Mouse (Mus musculus): ENCODE measurements around the gene Spz1. TPM values are rescaled to one million over a fixed set of nuclear protein-coding genes. Genes with fewer than 3 reads are reported as not detected.

The Spz1 gene
- polyA plus RNA-seq, 1 experiment, result not detected

DNA sequence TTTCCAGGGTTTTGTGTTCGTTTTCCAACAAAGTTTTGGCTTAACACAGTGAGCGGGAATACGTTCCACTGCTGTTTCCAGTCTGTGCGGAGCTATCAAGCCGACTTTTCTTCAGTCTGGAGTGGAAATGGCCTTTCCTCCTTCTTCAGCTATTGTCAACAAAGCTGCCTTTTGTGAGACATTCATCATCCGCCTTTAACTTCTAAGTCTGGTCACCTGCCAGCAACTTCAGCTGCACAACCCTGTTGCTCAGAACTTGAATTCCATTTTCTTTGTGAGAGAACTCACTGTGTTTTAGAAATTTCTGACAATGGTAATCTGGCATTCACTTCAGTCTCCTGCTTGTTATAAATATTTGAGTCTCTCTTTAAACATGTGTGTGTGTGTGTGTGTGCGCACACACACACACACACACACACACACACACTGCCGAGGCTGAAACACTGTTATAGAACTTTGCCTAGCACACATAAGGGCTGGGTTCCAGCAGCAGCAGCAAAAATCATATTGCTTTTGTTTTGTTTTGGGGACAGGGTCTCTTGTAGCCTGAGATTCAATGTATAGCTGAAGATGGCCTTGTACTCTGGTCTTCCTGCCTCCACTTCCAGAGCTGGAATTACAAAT is 8.2 kb upstream of the Spz1 start:
- TF ChIP-seq POLR2A (IDR thresholded peaks at IDR 0.05; ENCODE audit: insufficient read depth, low read depth, low read length) (no peak), CTCF (IDR thresholded peaks at IDR 0.05; ENCODE audit: insufficient read depth, low read depth, low read length) (no peak)
- no peak overlapping the region for H3K27ac ChIP-seq (ENCODE audit: insufficient read depth, low read depth, low read length)
- 58% methylated on average over 8 of the region's 8 CpGs for WGBS
- 0 out of 2 replicates have a peak, but pooled peaks cover under 1% of the 10 kb centered on the region for H3K4me1 ChIP-seq (ENCODE audit: control insufficient read depth, insufficient read depth, low read length)
- H3K4me3 ChIP-seq (ENCODE audit: insufficient read depth, low read depth, low read length), result no peak overlapping the region

DNA sequence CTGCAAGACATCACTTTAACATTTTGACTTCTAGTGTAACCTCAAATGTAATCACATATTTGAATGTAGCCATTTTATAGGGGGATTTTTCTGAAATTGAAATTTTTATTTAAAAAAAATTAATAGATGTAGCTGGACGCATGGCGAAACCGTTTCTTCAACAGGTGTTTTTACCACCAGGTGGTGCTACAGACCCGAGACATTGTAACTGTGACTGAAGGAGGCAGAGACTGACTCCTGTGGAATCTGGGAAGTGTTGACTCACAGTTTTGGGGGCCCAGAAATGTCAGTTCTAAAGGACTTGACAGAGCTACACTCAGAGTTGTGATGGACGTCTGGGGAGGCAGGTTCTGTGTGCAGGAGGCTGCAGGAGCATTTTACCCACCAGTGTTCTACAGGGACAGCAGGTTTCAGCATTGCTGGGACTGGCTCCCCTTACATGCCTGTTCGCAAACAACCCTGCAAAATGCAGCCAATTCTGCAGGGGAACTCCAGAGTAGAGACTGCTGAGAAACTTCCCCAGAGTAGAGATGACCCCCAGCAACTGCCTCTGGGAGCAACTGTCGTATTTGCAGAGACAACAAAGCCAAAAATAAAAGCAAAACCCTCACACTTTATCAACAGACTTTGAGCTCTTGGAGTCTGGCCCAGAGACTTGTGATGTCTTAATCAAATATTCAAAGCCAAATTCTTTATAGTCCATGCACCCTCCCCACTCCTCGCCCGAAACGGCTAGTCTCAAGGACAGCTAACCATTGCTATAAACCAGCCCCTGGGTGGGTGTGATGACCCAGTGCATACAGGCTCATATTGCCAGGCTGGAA is 4.5 kb upstream of the Spz1 start:
- Histone ChIP-seq H3K4me3 (ENCODE audit: insufficient read depth, low read depth, low read length) (no peak overlapping the region), H3K27ac (ENCODE audit: insufficient read depth, low read depth, low read length) (no peak overlapping the region), H3K4me1 (ENCODE audit: control insufficient read depth, insufficient read depth, low read length) (no peaks in the 10 kb centered on the region)
- 45% methylated on average over 10 of the region's 10 CpGs for WGBS
- no peak for TF ChIP-seq POLR2A (IDR thresholded peaks at IDR 0.05; ENCODE audit: insufficient read depth, low read depth, low read length)
- no peak for TF ChIP-seq CTCF (IDR thresholded peaks at IDR 0.05; ENCODE audit: insufficient read depth, low read depth, low read length)

GRCm38 (mm10) chr13:92578210-92578609 is 2.2 kb upstream of the Spz1 start:
- 89% methylated on average over 4 of the region's 4 CpGs for WGBS
- TF ChIP-seq CTCF (IDR thresholded peaks at IDR 0.05; ENCODE audit: insufficient read depth, low read depth, low read length) (no peak), POLR2A (IDR thresholded peaks at IDR 0.05; ENCODE audit: insufficient read depth, low read depth, low read length) (no peak)
- H3K27ac ChIP-seq (ENCODE audit: insufficient read depth, low read depth, low read length), result no peak overlapping the region
- no peak overlapping the region for H3K4me3 ChIP-seq (ENCODE audit: insufficient read depth, low read depth, low read length)
- H3K4me1 ChIP-seq (ENCODE audit: control insufficient read depth, insufficient read depth, low read length), result no peaks in the 10 kb centered on the region

DNA sequence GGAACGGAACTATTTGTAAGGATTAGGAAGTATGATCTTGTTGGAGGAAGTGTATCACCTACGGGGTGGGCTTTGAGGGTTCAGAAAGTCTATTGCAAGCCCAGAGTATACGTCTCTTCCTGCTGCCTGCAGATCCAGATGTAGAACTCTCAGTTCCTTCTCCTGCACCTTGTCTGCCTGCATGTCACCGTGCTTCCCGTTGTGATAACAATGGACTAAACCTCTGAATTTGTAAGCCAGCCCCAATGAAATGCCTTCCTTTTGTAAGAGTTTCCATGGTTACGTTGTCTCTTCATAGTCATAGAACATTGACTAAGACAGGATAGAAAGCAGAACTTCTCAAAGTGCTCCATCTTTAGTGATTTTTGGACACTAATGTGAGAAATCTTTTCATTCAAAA is 716 bp upstream of the Spz1 start:
- H3K4me3 ChIP-seq (ENCODE audit: insufficient read depth, low read depth, low read length), result no peak overlapping the region
- TF ChIP-seq CTCF (IDR thresholded peaks at IDR 0.05; ENCODE audit: insufficient read depth, low read depth, low read length) (no peak), POLR2A (IDR thresholded peaks at IDR 0.05; ENCODE audit: insufficient read depth, low read depth, low read length) (no peak)
- H3K27ac ChIP-seq (ENCODE audit: insufficient read depth, low read depth, low read length), result no peak overlapping the region
- 54% methylated on average over 6 of the region's 6 CpGs for WGBS
- no peaks in the 10 kb centered on the region for H3K4me1 ChIP-seq (ENCODE audit: control insufficient read depth, insufficient read depth, low read length)

DNA sequence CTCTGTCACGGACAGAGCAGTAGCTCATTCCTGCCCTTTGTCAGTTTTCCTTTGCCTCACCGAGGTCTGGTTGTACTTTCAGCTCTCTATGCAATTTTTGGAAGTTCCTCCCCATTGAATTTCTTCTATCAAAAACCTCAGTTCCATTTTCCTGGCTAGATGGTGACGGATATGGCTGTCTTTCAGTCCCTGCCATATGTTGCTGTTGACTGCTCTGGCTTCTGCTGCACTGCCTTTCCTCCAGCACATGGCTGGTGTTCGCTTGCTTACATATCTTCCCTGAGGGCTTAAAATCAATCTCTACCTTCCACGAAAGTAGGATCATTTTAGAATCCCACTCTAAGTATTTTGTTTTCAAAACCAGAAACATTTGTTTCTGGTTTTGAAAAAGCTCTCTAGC is 16.5 kb downstream of the Spz1 start:
- TF ChIP-seq POLR2A (IDR thresholded peaks at IDR 0.05; ENCODE audit: insufficient read depth, low read depth, low read length) (no peak), CTCF (IDR thresholded peaks at IDR 0.05; ENCODE audit: insufficient read depth, low read depth, low read length) (no peak)
- Histone ChIP-seq H3K4me1 (ENCODE audit: control insufficient read depth, insufficient read depth, low read length) (no peaks in the 10 kb centered on the region), H3K27ac (ENCODE audit: insufficient read depth, low read depth, low read length) (no peak overlapping the region), H3K4me3 (ENCODE audit: insufficient read depth, low read depth, low read length) (no peak overlapping the region)
- WGBS, result 93% methylated on average over 5 of the region's 5 CpGs

- Histone ChIP-seq H3K4me1 (ENCODE audit: control insufficient read depth, insufficient read depth, low read length) (no peaks in the 10 kb centered on the region), H3K27ac (ENCODE audit: insufficient read depth, low read depth, low read length) (no peak overlapping the region), H3K4me3 (ENCODE audit: insufficient read depth, low read depth, low read length) (no peak overlapping the region)
- TF ChIP-seq POLR2A (IDR thresholded peaks at IDR 0.05; ENCODE audit: insufficient read depth, low read depth, low read length) (no peak), CTCF (IDR thresholded peaks at IDR 0.05; ENCODE audit: insufficient read depth, low read depth, low read length) (no peak)
- 82% methylated on average over 2 of the region's 2 CpGs for whole genome bisulfite sequencing
Observed at GRCm38 (mm10) chr13:92557229-92557628, 18.7 kb downstream of the Spz1 start.

GRCm38 (mm10) chr13:92556458-92557126 is 19.4 kb downstream of the Spz1 start:
- Histone ChIP-seq H3K4me3 (ENCODE audit: insufficient read depth, low read depth, low read length) (no peak overlapping the region), H3K4me1 (ENCODE audit: control insufficient read depth, insufficient read depth, low read length) (no peaks in the 10 kb centered on the region)
- WGBS, result 60% methylated on average over 8 of the region's 8 CpGs

GRCm38 (mm10) chr13:92547093-92547492 is 28.9 kb downstream of the Spz1 start:
- no peak for TF ChIP-seq POLR2A (IDR thresholded peaks at IDR 0.05; ENCODE audit: insufficient read depth, low read depth, low read length)
- TF ChIP-seq CTCF (IDR thresholded peaks at IDR 0.05; ENCODE audit: insufficient read depth, low read depth, low read length), result no peak
- 89% methylated on average over 4 of the region's 4 CpGs for WGBS
- no peaks in the 10 kb centered on the region for H3K4me1 ChIP-seq (ENCODE audit: control insufficient read depth, insufficient read depth, low read length)

More at GRCm38 (mm10) chr13:92556458-92557126, 19.4 kb downstream of the Spz1 start:
- H3K27ac ChIP-seq (ENCODE audit: insufficient read depth, low read depth, low read length), result no peak overlapping the region
- TF ChIP-seq POLR2A (IDR thresholded peaks at IDR 0.05; ENCODE audit: insufficient read depth, low read depth, low read length) (no peak), CTCF (IDR thresholded peaks at IDR 0.05; ENCODE audit: insufficient read depth, low read depth, low read length) (no peak)

GRCm38 (mm10) chr13:92540997-92541396 is 35.0 kb downstream of the Spz1 start:
- no peak overlapping the region for H3K27ac ChIP-seq (ENCODE audit: insufficient read depth, low read depth, low read length)
- H3K4me3 ChIP-seq (ENCODE audit: insufficient read depth, low read depth, low read length), result no peak overlapping the region
- no peaks in the 10 kb centered on the region for H3K4me1 ChIP-seq (ENCODE audit: control insufficient read depth, insufficient read depth, low read length)
- TF ChIP-seq POLR2A (IDR thresholded peaks at IDR 0.05; ENCODE audit: insufficient read depth, low read depth, low read length), result no peak
- no peak for TF ChIP-seq CTCF (IDR thresholded peaks at IDR 0.05; ENCODE audit: insufficient read depth, low read depth, low read length)
- 88% methylated on average over 6 of the region's 6 CpGs for WGBS

More at GRCm38 (mm10) chr13:92547093-92547492, 28.9 kb downstream of the Spz1 start:
- no peak overlapping the region for H3K27ac ChIP-seq (ENCODE audit: insufficient read depth, low read depth, low read length)
- H3K4me3 ChIP-seq (ENCODE audit: insufficient read depth, low read depth, low read length), result no peak overlapping the region

Data from olfactory bulb, adult 2 months (tissue).